Mouse (Mus musculus) cerebellum, adult 2 months (tissue): ENCODE results near the gene Gpr1. TPM values are rescaled to one million over a fixed set of nuclear protein-coding genes. Genes with fewer than 3 reads are reported as not detected.
"Not testable (repeated sequence)": the region's sequence is repeated elsewhere in the genome, so short reads cannot be mapped to it uniquely, and the experiment has no call there.

Source experiments
- DNase-seq, 2 experiments: peaks; one replicate each; pipeline ENCODE4 v3.0.0; 2021
- H3K27ac ChIP-seq: fragments of 200-500 bp; 2 replicates; pipeline ENCODE4 v1.5.1; 2012; ENCODE audit warnings: low read length, control low read depth, inconsistent platforms; ENCODE audit not compliant: insufficient read depth
- H3K27me3 ChIP-seq: fragments of 200-500 bp; 2 replicates; pipeline ENCODE4 v1.6.1; 2012; ENCODE audit warnings: inconsistent platforms, mild to moderate bottlenecking, low read length, moderate library complexity; ENCODE audit not compliant: control insufficient read depth, insufficient read depth
- H3K4me1 ChIP-seq: fragments of 200-500 bp; 2 replicates; pipeline ENCODE4 v1.6.1; 2011; ENCODE audit warnings: low read length; ENCODE audit not compliant: control insufficient read depth, insufficient read depth
- H3K4me3 ChIP-seq: fragments of 200-500 bp; replicated peaks from 2 replicates; pipeline ENCODE3; 2011; ENCODE audit warnings: mild to moderate bottlenecking, low read depth, low read length, control low read depth; ENCODE audit not compliant: insufficient read depth
- CTCF ChIP-seq: fragments of 200-500 bp; IDR thresholded peaks from 2 replicates; pipeline ENCODE4 v1.5.1; 2011; ENCODE audit warnings: low read depth, mild to moderate bottlenecking, control low read depth, low read length, moderate library complexity, borderline replicate concordance; ENCODE audit not compliant: insufficient read depth
- POLR2A ChIP-seq: fragments of 200-500 bp; IDR thresholded peaks from 2 replicates; pipeline ENCODE4 v1.6.1; 2011; ENCODE audit warnings: low read length, control low read depth, borderline replicate concordance; ENCODE audit not compliant: insufficient read depth
- WGBS: fragments of 180-500 bp; shearing (Covaris S2); methylation state at CpG from one replicate; pipeline ENCODE4 v1.1.7; 2018; 5-methylcytosine and 5-hydroxymethylcytosine counted together
- polyA plus RNA-seq: library from polyadenylated mRNA; depleted of rRNA; stranded (reverse); fragments of >200 nt; gene quantifications from 2 replicates; pipeline ENCODE4 v1.2.3, GENCODE M21; 2012

The Gpr1 gene
- polyA plus RNA-seq, 1 experiment = 0.20 TPM

DNA sequence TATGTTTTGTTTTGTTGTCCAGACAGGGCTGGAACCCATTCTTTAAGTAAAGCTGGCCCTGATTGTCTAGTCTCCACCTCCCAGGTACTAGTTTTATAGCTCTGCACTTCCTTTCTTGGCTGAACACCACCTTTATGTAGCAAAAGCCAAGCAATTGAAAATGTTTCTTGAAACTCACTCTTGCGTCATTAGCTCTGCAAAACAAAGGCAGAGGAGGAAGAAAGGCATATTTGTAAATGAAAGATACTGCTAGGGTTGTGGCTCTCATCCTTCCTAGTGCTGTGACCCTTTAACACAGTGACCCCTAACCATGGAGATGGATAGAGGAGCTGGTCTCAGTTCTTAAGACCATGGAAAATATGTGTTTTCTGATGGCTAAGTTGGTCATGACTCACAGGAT is 12.7 kb downstream of the Gpr1 start:
- Histone ChIP-seq H3K27me3 (no peaks in the 10 kb centered on the region), H3K27ac (no peak overlapping the region), H3K4me1 (no peaks in the 10 kb centered on the region), H3K4me3 (no peak overlapping the region)
- DNase-seq = no peak
- 76% methylated on average over 1 of the region's 1 CpGs for WGBS
- TF ChIP-seq CTCF = no peak
- TF ChIP-seq POLR2A = no peak

DNA sequence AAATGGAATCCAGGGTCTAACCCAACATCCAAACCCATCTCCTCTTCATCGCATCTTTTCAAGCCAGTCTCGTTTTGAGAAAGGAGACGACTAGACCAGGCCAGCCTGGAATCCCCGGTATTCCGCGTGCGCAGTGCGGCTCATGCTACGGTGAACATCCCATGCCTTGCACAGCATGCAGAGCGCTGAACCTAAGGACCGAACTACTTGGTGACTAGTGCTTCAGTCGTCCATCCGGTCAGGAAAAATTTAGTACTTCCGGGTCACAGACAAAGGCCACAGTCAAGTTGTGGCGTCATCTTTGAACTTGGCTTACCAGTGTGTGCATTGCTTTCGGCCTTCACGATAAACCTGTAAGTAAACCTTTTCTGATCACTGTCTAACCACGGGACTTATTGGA is 14.0 kb downstream of the Gpr1 start:
- no peaks in the 10 kb centered on the region for H3K27me3 ChIP-seq
- no peak for TF ChIP-seq CTCF
- TF ChIP-seq POLR2A = no peak
- H3K27ac ChIP-seq = no peak overlapping the region
- WGBS = 96% methylated on average over 18 of the region's 18 CpGs
- no peak overlapping the region for H3K4me3 ChIP-seq
- no peaks in the 10 kb centered on the region for H3K4me1 ChIP-seq
- DNase-seq = no peak

DNA sequence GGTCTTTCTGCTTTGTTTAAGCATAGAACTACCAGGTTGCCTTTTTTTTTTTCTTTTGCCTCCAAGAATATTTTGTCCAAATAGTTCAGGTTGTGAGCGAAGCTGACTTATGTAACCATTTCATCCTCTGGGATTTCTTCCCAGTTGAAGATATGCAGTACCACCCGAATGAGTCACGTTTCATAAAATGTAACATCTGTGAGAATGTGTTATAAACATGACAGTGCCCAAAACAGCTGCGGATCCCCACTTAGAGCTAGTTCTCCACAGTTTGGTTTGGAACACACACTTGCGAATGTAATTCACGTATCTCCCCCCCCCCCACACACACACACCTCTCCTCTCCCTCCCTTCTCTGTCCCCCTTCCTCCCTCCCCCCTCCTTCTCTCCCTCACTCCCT is 15.0 kb downstream of the Gpr1 start:
- Histone ChIP-seq H3K27me3 (no peaks in the 10 kb centered on the region), H3K4me3 (no peak overlapping the region), H3K27ac (no peak overlapping the region), H3K4me1 (no peaks in the 10 kb centered on the region)
- DNase-seq = no peak
- TF ChIP-seq CTCF (no peak), POLR2A (no peak)
- WGBS = 92% methylated on average over 6 of the region's 6 CpGs

DNA sequence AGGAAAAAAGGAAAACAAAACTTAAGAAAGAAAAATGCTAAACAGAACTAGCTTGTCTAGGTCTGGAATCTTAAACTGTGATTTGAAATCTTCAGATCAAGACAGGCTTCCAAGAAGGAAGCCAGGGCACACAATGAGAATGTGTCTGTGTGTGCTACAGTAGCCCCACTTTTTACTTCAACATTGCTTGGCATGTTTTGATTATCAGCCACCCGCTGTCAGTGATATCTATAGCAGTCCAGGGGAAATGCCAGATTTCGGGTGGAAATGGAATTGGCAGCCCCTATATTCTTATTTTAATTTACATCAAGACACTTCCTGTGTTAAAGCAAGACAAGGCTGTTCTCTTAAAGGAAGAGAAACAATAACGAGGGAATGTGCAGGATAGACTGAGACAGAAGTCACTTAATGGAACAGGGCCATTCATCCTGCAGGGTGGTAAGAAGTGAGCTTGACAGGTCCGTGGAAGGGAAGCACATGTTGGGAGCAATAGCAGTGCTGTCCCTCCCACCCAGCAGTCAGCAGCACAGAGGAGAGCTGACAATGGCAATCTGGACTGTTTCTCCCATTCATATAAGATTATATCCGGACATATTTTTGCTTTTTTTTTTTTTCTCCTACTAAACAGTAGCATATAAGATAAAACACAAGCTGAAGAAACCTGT is 18.4 kb downstream of the Gpr1 start:
- H3K27ac ChIP-seq = no peak overlapping the region
- no peaks in the 10 kb centered on the region for H3K4me1 ChIP-seq
- TF ChIP-seq POLR2A = no peak
- TF ChIP-seq CTCF = no peak
- H3K27me3 ChIP-seq = no peaks in the 10 kb centered on the region
- WGBS = 49% methylated on average over 5 of the region's 5 CpGs
- no peak for DNase-seq
- no peak overlapping the region for H3K4me3 ChIP-seq

DNA sequence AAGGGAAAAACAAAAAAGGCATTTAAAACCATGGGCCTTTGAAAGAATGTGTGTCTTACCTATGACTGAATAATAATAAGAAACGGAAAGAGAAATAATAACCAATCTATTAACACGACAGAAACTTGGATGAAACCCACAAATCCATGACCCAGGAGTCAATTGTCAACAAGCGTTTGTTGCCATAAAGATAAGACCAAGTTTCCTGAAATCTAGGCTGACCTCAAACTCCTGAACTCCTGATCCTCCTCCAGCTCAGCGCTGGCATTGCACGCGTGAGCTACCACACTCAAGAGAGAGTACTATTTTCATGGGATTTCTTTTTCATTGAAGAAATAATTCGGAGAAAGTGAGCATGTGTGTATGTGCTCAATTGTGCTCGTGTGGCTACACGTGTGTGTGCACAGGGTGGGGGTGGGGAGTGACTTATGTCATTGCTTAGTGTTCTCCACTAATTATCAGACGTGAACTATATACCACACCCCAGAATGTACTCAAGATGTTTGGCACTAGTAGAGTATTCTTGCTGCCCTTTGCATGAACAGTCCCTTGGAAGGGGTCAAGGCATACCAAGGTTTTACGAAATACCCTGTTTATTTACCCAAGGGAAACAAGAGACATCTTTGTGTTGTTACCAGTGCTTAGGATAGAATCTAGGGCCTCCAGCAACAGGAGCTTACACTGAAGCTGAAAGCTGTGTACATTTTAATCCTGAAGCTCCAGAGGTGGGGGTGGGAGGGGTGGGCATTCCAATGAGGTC is 21.9 kb downstream of the Gpr1 start:
- H3K27me3 ChIP-seq = no peaks in the 10 kb centered on the region
- no peak for DNase-seq
- WGBS = 91% methylated on average over 11 of the region's 11 CpGs
- TF ChIP-seq POLR2A (no peak), CTCF (no peak)
- H3K27ac ChIP-seq = no peak overlapping the region
- no peaks in the 10 kb centered on the region for H3K4me1 ChIP-seq
- H3K4me3 ChIP-seq = no peak overlapping the region

DNA sequence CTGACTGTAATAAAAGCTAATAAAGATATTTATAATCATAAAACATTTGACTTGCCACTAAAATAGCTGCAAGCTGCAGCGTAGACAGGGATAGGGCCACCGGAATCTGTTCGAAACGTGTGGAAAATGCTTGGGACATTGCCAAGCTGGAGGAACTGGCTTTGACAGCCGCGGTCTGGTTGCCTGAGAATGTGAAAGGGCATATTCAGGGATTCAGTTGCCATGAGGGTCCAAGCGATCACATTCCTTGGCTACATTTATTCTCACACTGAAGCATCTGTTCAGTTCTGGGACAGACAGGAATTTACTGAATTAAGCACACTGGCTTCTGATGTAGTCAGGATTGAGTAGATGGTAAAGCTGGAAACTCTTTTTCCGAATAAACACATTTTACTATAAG is 23.5 kb downstream of the Gpr1 start:
- Histone ChIP-seq H3K27ac (no peak overlapping the region), H3K27me3 (no peaks in the 10 kb centered on the region), H3K4me3 (no peak overlapping the region), H3K4me1 (no peaks in the 10 kb centered on the region)
- TF ChIP-seq CTCF = no peak
- no peak for TF ChIP-seq POLR2A
- DNase-seq = no peak
- WGBS = 16% methylated on average over 8 of the region's 8 CpGs

DNA sequence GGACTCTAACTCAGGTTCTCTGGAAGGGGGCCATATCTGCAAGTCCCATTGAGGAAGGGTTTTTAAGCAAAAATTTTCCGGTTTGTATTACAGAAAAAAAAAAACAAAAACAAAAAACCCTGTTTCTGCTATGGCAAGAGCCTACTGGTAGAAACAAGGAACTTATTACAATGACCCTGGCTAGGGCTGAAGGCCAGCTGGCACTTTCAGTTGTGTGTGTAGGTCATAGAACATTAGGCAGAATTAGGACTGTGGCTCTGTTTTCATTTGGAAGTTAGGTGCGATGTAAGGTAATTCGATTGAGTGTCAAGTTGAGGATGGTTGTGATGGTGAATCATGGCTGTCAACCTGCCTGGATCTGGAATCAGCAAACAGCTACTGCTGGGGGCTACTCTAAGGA is 25.8 kb downstream of the Gpr1 start:
- WGBS = 81% methylated on average over 3 of the region's 3 CpGs
- no peak for TF ChIP-seq POLR2A
- no peak for TF ChIP-seq CTCF
- no peak for DNase-seq

DNA sequence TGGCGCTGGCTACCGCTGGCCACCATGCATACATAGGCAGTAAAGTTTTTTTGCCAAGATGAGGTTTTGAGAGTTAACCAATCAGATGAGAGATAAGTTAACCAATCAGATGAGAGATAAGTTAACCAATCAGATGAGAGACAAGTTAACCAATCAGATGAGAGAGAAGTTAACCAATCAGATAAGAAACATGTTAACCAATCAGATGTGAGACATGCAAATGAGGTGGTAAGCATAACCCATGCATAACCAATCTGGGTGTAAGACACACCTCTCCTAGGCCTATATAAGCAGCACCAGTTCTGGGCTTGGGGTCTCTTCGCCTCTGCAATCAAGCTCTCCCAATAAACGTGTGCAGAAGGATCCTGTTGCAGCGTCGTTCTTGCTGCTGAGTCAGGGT is 28.9 kb downstream of the Gpr1 start:
- WGBS = 98% methylated on average over 6 of the region's 6 CpGs
- not testable (repeated sequence) for H3K4me3 ChIP-seq, H3K27ac ChIP-seq

More for the DNA sequence above, 25.8 kb downstream of the Gpr1 start:
- H3K4me3 ChIP-seq = no peak overlapping the region
- no peak overlapping the region for H3K27ac ChIP-seq
- H3K4me1 ChIP-seq = no peaks in the 10 kb centered on the region
- no peaks in the 10 kb centered on the region for H3K27me3 ChIP-seq

More for the DNA sequence above, 28.9 kb downstream of the Gpr1 start:
- not testable (repeated sequence) for H3K27me3 ChIP-seq, H3K4me1 ChIP-seq, DNase-seq
